Mouse (Mus musculus): ENCODE results near the gene Enpp6. TPM values are rescaled to one million over a fixed set of nuclear protein-coding genes. Genes with fewer than 3 reads are reported as not detected.

Enpp6 gene
- total RNA-seq, 2 experiments from 2014 or later = 5.2 to 5.5 TPM

GRCm38 (mm10) chr8:47058526-47058925 is 71.8 kb downstream of the Enpp6 start:
- intact Hi-C loops (cut with DNase I) = no loop called here
- DNase-seq = no peak

- DNase-seq = no peak
- intact Hi-C loops (cut with DNase I) = no loop called here
Measured at GRCm38 (mm10) chr8:47058971-47059370, 72.3 kb downstream of the Enpp6 start.

DNA sequence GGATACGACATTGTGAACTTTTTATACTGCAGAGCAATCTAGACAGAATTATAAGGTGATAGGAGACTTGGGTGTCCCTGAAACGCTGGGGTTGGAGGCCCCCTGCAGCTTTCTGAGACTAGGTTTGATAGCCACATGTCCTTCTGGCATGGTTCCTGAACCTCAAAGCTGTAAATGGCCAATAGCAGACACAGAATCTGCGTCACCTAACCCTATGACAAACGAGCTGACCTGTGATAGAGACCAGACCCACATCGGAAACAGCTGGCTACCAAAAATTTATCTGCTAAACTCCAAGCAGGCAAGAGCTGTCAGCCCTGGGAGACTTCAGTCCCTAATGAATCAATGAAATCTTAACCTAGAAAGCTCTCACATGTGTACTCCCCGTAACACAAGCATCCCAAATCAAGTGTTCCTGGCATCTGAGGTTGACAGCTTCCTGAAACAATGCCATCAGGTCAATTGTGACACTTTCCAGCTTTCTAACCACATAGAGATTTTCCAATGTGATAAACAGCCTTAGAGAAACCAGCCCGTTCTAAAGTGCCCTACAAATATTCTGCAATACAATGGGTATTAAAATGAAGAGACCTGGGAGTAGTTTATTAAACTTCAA is 74.5 kb downstream of the Enpp6 start:
- no peak for DNase-seq
- intact Hi-C loops (cut with DNase I) = no loop called here

DNA sequence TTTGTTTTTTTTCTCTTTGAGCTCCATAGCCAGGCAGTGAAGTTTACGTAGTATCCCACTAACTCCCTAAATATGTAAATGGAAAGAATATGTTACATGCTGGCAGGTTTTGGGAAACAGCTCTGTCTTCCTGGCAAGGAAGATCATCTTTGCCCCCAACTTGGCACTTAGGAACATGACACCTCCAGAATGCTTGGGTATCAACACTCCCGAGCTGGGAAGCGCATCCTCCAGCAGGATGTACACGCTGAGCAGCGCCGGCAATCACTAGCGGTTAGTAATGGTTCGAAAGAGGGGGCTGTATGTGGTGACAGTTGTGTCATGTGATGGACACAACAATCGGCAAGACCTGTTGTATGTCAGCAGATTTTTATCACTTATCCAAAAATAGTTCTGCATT is 80.4 kb downstream of the Enpp6 start:
- no peak for DNase-seq
- intact Hi-C loops (cut with DNase I) = no loop called here

- DNase-seq = no peak
- intact Hi-C loops (cut with DNase I) = no loop called here
Measured at GRCm38 (mm10) chr8:47069634-47070033, 82.9 kb downstream of the Enpp6 start.

GRCm38 (mm10) chr8:47072001-47072400 is 85.3 kb downstream of the Enpp6 start:
- no peak for DNase-seq
- intact Hi-C loops (cut with DNase I) = no loop called here

GRCm38 (mm10) chr8:47075941-47076555 is 89.4 kb downstream of the Enpp6 start:
- no peak for DNase-seq
- intact Hi-C loops (cut with DNase I) = no loop called here

DNA sequence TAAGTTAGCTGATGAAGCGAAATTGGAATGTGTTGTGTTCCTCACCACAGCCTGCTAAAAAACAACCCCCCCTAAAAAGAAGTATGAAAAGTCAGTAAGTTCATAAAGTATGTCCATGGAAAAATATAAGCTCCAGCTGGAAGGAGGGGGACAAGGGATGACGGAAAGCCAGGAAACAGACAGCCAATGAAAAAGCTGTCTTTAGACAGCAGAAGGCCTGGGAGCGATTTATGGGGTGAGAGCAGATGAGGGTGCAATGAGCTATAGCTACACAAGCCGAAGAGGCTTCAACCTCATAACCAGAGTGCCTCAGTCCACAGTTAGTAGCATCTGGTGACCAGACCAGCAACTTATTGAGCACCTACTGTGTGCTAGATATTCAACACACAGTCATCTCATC is 93.3 kb downstream of the Enpp6 start:
- no peak for DNase-seq
- intact Hi-C loops (cut with DNase I) = no loop called here

- DNase-seq = peak in 1 of 2 experiments; percentile 6
- intact Hi-C loops (cut with DNase I) = no loop called here
Measured at GRCm38 (mm10) chr8:47082201-47083027, 95.7 kb downstream of the Enpp6 start.

GRCm38 (mm10) chr8:47090021-47090420 is 103.3 kb downstream of the Enpp6 start:
- intact Hi-C loops (cut with DNase I) = no loop called here
- no peak for DNase-seq

- intact Hi-C loops (cut with DNase I) = no loop called here
- DNase-seq = no peak
Measured at GRCm38 (mm10) chr8:47105617-47106016, 118.9 kb downstream of the Enpp6 start.

- no peak for DNase-seq
- intact Hi-C loops (cut with DNase I) = no loop called here
Measured at GRCm38 (mm10) chr8:47114133-47114796, 127.6 kb downstream of the Enpp6 start.

DNA sequence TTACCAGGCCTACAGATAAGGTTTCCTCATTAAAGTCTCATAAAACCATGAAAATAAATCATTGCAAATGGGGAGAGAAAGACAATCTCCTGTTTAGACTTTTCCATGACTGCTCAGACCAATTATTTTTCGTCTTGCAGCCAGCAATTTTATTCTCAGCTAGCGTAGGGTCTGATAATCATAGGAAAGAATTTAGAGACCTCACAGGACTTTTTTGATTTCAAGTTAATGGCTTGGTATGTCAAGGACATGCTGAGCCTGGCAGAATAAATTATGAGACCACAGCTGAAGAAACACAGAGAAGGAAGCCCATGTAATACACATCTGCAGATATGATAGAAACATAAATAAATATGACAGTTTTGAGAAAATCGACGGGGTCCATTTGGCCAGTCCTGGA is 130.6 kb downstream of the Enpp6 start:
- intact Hi-C loops (cut with DNase I) = no loop called here
- no peak for DNase-seq

- intact Hi-C loops (cut with DNase I) = no loop called here
- DNase-seq = no peak
Measured at GRCm38 (mm10) chr8:47119895-47120294, 133.2 kb downstream of the Enpp6 start.

DNA sequence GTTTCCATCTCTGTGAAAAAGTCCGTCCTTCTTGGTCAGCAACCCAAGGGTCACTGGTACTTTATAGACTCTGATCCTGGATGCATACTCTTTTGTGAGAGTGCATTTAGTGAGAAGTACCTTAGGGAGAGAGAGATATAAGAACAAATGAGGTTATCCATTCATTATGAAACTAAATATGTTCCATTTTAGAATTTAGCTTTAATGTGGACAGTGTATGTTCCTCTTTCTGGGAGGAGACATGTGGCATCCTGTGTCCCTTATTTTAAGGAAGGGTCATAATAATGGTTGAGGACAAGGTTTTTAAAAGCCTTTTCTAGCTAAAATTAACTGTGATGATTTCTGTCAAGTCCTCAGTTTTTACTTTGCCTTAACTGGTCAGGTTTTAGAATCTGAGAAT is 142.2 kb downstream of the Enpp6 start:
- DNase-seq = no peak
- intact Hi-C loops (cut with DNase I) = no loop called here

- no peak for DNase-seq
- intact Hi-C loops (cut with DNase I) = no loop called here
Measured at GRCm38 (mm10) chr8:47133381-47133780, 146.7 kb downstream of the Enpp6 start.

DNA sequence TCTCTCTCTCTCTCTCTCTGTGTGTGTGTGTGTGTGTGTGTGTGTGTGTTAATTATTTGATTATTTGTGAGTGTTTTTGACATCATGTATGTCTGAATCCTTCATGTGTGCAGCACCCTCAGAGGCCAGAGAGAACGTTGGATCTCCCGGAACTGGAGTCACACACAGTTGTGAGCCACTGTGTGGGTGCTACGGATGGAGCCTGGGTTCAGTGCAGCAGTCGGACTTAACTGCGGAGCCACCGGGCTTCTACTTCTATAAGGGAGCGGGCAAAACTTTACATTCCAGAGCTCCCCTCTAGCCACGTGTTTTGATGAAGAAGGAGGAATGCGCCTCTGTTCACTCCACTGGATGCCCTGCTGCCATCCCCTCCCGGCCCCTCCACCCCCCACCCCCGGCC is 148.0 kb downstream of the Enpp6 start:
- intact Hi-C loops (cut with DNase I) = no loop called here
- no peak for DNase-seq

DNA sequence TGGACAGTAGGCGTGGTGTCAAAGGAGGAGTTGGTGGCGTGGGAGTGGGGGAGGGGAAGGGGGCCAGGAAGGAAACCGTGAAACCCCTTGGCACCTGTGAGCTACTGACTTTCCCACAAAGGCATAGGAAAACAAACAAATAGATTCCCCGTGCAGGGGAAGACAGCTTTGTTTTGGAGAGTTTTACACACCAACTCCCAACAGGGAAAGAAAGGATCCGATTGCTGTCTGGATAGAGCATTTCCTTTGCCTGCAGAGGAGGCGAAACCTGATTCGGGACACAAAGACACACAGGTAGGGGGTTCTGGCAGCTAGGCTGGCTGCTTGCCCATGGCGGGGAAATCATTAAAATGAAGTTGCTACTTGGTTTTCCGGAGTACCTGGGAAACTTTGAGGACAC is 148.9 kb downstream of the Enpp6 start:
- peak; percentile 3 to 5 for DNase-seq
- intact Hi-C loops (cut with DNase I) = no loop called here

DNA sequence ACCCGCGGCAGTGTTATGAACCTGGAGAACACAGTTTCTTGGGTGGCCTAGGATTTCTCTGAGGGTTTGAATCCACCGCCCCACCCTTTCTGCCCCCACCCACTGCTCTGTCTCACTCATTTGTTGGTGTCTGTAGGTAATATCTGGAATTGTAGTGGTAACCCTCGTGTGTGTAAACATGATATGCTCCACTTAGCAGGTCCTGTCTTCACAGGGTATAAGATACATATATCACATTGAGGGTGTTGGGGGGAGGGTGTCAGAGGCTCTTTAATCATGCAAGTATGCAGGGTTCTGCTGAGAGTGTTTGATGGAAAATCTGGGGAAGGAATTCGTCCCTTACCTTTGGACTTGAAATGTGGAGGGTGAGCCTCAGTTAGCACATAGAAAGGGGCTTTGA is 149.4 kb downstream of the Enpp6 start:
- intact Hi-C loops (cut with DNase I) = no loop called here
- no peak for DNase-seq

DNA sequence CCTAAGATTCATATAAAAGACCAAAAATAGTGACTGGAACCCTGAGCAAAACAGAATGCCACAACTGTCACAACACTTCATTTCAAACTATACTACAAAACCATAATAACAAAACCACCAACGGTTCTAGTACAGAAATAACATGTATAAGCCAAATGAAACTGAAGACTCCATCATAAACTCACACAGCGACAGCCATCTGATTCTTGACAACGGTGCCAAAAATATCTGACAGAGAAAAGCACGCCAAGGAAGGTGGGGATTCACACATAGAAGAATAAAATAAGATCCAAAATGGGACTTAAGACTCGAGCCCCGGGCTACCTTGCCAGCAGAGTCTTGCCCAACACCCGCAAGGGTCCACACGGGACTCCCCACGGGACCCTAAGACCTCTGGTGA is 158.6 kb downstream of the Enpp6 start:
- intact Hi-C loops (cut with DNase I) = no loop called here

More for the DNA sequence above, 158.6 kb downstream of the Enpp6 start:
- no peak for DNase-seq

All from heart, postnatal 14 days (tissue).